Mouse (Mus musculus): ENCODE measurements at regions not wholly inside any gene's neighbourhood (a gene's known extent, or its start where the extent isn't known, plus 50 kb on each side); places are given as distances from the start of the nearest gene placed in this dataset.
"Not testable (repeated sequence)": the region's sequence is repeated elsewhere in the genome, so short reads cannot be mapped to it uniquely, and the experiment has no call there.

DNA sequence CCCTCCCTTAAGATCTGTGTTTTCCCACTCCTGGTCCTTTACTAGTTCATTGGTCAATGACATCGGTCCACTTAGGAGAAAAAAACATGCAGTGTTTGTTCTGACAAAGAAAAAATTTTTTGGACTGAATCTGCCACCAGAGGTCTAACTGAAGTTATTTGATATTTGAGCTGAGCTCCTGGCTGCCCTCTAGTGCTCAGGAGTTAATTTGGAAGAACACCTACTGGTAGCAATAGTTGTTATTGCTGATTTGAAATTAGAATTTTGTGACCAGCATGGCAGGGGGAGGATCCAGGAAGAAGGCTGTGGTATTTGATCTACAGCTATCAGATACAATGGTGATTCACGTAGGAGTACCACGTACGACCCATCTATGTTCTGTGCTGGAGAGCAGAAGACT is 777.7 kb upstream of the Olfr1507 start:
- not testable (repeated sequence) for TF ChIP-seq CTCF (IDR thresholded peaks at IDR 0.05; ENCODE audit: extremely low read depth, insufficient read depth, insufficient read length, insufficient replicate concordance); POLR2A (IDR thresholded peaks at IDR 0.05; ENCODE audit: low read depth, low read length)

Measured in spleen, adult 2 months (tissue).